Mouse (Mus musculus) T-helper 17 cell (primary cell): ENCODE measurements around the gene Wdr41.

Experiments used
- in situ Hi-C, 2 experiments: fragments of 300-600 bp; cut with MboI, MseI; formaldehyde crosslinking; loops; 1 replicate in 1 of 2; 2 replicates in 1 of 2; pipeline ENCODE4 v1.15.1; 2025; ENCODE audit warnings: high pct_unique_total_duplicates in 2 of 2

The Wdr41 gene

GRCm38 (mm10) chr13:94976219-94977186 lies at the start of gene Wdr41:
Gene Wdr41 (plus strand): TSS chr13:94976344.
- in situ Hi-C loops, result loop anchor here in 1 of 2 experiments (25.0 kb wide), 1 partner anchor 1561 kb away; the partner anchor contains the start of genes Col4a3bp and Polk

GRCm38 (mm10) chr13:94928086-94928485 lies 48.1 kb upstream of the Wdr41 start:
- in situ Hi-C loops, result no loop called here

GRCm38 (mm10) chr13:94938418-94938817 lies 37.7 kb upstream of the Wdr41 start:
- in situ Hi-C loops, result no loop called here

DNA sequence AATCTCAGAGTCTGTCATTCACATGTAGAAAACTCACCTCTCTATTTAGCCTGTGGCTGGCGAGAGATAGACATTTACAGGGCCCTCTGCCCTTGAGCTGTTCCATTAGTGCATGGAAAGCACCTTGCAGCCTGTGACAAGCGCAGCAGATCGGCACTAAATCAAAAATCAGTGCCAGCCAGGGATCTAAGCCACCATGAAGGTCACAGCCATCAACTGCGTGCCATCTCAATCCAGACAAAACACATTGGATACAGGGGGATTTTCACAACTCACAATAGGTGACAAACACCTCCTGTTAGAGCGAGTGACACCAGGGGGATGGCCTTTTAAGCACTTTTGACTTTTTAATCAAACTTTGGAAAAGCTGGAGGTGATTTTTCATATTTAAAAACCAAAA lies 36.0 kb upstream of the Wdr41 start:
- in situ Hi-C loops, result loop anchor here in 1 of 2 experiments (5.0 kb wide), 1 partner anchor 378 kb away; no protein-coding TSS in a partner anchor

DNA sequence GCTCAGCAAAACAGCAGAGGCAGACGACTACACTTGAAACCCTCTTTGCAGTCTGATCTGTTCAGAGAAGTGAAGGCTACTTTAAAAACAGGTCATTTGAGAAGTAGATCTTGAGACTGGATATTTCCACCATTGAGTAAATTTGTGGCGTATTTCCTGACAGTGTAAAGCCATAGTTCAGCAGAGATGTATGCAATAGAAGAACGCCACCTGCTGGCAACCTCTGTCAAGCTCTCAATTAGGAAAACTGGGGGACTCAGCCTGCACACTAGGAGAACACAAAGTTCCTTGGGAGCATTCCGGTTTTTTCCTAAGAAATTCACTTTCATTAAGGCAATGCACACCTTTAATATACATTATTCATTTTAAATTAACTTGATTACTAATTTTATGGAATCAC lies 34.9 kb upstream of the Wdr41 start:
- in situ Hi-C loops, result loop anchor here in 1 of 2 experiments (5.0 kb wide), 1 partner anchor 379 kb away; no protein-coding TSS in a partner anchor

GRCm38 (mm10) chr13:94955941-94956340 lies 20.2 kb upstream of the Wdr41 start:
- in situ Hi-C loops, result no loop called here

DNA sequence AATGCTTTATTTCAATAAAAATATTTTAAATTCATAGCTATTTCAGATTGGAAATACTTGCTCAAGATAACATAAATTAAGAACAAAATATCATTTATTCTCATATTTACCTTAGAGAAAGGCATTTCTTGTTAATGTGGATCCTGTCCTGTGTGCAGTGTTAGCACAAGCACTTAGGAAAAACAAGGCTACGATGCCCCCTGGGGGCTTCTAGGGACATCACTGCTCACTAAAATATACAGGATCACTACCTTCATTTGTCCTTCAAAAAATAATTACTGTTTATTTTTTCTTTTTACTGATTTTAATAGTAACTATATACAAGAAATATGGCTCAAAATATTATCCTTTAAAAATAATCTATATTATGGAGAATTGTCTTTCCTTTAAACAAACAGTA lies 18.2 kb upstream of the Wdr41 start:
- in situ Hi-C loops, result no loop called here

- in situ Hi-C loops, result no loop called here
These were observed 6.1 kb upstream of the Wdr41 start for GRCm38 (mm10) chr13:94969992-94970553.

GRCm38 (mm10) chr13:94975828-94976218 lies 321 bp upstream of the Wdr41 start:
- in situ Hi-C loops, result loop anchor here in 1 of 2 experiments (25.0 kb wide), 1 partner anchor 1561 kb away; the partner anchor contains the start of genes Col4a3bp and Polk

DNA sequence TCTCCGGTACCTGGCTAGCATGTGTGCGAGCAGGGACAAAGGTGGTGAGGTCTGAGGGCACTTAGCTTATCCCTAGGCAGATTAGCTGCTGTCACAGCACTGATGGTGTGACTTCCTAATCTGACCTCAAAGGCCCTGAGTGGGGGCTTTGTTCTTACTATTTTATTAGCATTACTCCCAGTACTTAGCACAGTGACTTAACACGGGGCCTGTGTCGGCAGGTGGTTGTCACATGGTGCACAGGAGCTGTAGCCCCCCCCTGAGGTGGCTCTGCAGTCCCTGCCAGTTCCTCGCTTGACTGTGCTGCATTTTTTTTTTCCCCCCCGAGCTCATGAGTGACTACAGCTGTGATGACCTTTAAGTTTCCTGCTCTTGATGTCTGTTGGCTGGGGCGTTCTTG lies 2.9 kb downstream of the Wdr41 start:
- in situ Hi-C loops, result loop anchor here in 1 of 2 experiments (25.0 kb wide), 1 partner anchor 1558 kb away; the partner anchor contains the start of genes Col4a3bp and Polk

DNA sequence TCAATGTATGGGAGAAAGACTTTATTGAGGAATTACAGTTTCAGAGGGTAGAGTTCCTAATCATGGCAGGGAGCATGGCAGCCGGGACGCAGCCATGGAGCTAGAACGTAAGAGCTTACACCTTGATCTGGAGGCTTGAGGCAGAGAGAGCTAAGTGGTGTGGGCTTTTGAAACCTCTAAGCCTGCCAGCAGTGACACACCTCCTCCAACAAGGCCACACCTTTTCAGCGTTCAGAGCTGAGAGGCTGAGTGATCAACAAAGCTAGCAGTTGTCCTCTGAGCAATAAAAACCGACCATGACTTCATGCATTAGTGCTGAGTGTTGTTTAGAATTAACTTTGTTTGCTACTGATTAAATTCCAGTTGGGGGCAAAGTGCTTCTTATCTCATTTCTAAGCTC lies 14.4 kb downstream of the Wdr41 start:
- in situ Hi-C loops, result loop anchor here in 1 of 2 experiments (25.0 kb wide), 1 partner anchor 1547 kb away; the partner anchor contains the start of genes Col4a3bp and Polk

- in situ Hi-C loops, result no loop called here
These were observed 31.1 kb downstream of the Wdr41 start for GRCm38 (mm10) chr13:95007281-95007680.

DNA sequence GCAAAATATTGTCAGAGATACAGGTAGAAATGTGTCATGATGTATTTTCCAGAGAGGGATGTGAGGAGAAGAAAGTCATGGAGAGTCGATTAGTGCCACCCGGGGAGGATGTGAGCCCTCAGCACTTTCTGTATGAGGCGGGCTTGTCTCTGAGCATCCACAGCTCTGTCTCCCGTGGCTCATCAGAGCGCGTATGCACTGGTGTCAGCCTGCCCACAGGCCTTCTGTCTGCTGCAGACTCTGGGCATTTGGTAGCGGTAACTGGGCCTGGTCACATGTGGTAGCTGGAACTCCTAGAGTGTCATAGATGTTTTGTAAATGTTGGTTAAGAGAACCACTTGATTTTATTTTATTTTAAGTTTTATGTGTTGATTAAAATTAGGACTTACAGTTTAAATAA lies 33.1 kb downstream of the Wdr41 start:
- in situ Hi-C loops, result no loop called here

DNA sequence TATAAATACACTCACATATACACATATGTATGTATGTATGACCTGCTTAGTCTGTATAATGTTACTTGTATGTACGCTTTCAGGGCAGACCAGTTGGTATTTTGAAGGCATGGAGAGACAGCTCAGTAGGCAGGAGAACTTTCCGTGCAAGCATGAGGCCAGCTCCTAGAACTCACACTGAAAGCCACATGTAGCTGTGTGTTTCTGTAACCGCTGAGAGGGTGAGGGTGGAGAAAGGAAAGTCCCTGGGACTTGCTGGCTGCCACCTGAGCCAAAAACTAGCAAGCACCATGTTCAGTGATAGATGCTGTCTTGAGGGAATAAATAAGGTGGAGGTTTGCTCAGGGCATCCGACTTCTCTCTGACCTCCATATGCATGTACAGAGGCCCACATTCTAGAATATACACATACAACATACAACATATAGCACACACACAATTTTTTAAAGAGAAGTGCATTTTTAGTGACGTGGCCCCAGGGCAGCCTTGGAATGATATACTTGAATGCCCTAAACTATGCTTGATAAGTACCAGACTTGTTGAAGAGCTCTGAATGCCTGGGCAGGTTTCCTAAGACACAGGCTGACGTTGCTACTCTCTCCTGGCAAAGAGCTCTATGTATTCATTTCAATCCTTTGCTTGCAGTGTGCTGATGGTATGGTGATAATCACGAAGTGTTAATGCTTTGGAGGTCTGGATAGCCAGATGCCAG lies 35.6 kb downstream of the Wdr41 start:
- in situ Hi-C loops, result loop anchor here in 1 of 2 experiments (10.0 kb wide), 1 partner anchor 333 kb away; no protein-coding TSS in a partner anchor

DNA sequence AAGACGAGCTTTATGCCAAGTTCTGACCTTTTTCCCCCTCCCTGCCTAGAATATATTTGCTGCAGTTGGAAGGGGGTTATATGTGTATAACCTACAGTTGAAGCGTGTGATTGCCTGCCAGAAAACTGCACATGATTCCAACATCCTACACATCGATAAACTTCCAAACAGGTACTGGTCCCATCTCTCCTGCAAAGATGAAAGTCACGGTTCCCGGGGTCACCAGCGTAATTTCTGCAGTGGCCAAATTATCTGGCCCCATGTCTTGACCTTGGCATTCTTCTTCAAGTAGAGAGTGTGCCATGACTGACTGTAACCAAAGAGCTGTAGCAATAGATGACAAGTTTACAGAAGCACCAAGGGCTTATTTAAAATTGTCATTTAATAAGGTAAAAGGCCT lies 41.1 kb downstream of the Wdr41 start:
- in situ Hi-C loops, result loop anchor here in 1 of 2 experiments (10.0 kb wide), 1 partner anchor 328 kb away; no protein-coding TSS in a partner anchor

GRCm38 (mm10) chr13:95017916-95018315 lies 41.8 kb downstream of the Wdr41 start:
- in situ Hi-C loops, result loop anchor here in 1 of 2 experiments (10.0 kb wide), 1 partner anchor 327 kb away; no protein-coding TSS in a partner anchor

DNA sequence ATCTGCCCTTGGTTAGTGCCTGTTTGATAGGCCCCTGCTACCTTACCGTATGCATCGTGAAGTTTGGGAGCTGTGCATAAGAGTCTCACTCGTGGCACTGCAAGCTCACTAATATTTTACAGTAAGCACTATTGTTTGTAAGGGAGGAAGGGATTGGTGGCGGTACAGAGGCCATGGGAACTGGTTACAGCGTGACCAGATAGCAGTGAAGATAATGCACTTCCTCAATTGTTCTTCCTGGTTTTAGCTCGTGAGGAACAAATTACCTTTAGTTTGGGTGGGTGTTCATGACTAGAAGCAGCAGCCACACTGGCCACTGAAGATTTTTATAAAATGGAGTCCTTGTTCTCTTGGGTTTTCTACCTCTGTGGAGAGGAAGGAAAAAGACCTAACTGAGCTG lies 43.2 kb downstream of the Wdr41 start:
- in situ Hi-C loops, result loop anchor here in 1 of 2 experiments (10.0 kb wide), 1 partner anchor 325 kb away; no protein-coding TSS in a partner anchor

GRCm38 (mm10) chr13:95020216-95020615 lies 44.1 kb downstream of the Wdr41 start:
- in situ Hi-C loops, result no loop called here

DNA sequence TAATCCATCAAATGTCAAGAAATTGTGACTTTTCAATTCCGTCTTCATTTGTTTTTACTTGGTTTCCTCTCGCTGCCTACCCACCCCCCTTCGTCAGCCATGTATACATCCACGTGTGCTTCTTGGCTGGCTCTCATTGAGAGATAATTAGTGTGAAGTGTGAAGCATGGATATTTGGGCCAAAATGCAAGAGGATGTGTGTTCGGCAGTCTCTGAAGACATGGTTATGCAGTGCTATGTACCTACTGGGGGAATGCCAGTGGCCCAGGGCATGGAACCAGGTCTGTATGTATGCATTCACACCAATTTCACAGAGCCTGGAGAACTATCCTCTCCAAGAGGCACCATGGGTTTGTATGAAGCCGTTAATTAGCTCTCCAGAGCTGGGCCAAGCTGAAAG lies 54.7 kb downstream of the Wdr41 start:
- in situ Hi-C loops, result no loop called here

DNA sequence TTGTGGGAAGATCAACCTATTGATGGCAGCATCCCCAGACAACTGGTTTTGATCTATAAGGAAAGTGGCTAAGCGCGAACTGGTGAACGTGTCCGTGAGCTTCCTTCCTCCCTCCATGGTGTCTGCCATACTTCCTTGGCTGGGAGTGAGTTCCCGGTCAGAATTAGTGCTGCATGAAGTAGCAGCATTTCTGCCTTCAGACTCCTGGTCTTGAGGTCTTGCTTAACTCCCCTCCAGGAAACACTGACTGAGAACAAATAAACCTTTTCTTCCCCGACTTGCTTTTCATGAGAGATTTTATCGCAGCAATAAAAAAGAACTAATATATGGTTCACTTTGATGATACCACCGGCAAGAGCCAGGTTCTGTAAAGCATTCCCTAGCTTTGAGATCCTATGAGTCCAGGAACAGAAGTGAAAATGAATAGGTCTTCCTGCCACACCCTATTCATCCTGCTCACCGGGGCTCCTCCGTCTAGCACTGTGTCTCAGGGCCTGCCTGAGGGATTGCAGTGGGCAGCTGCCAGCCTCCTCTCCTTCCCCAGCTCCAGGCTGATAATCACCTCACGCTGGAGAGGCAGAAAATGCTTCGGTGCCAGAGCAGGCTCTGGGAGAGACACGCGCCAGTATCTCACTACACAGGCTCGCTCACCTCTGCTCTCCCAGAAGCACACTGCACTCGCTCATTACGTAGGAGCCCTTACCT lies 56.1 kb downstream of the Wdr41 start:
- in situ Hi-C loops, result no loop called here

- in situ Hi-C loops, result no loop called here
These were observed 56.8 kb downstream of the Wdr41 start for GRCm38 (mm10) chr13:95032973-95033372.
